Mouse (Mus musculus): ENCODE data around the gene Fnbp1. TPM values are rescaled to one million over a fixed set of nuclear protein-coding genes. Genes with fewer than 3 reads are reported as not detected.

Fnbp1 gene
- polyA plus RNA-seq (2012; rRNA removed; ENCODE audit: low replicate concordance): 21.3 and 28.8 TPM in 2 replicates

DNA sequence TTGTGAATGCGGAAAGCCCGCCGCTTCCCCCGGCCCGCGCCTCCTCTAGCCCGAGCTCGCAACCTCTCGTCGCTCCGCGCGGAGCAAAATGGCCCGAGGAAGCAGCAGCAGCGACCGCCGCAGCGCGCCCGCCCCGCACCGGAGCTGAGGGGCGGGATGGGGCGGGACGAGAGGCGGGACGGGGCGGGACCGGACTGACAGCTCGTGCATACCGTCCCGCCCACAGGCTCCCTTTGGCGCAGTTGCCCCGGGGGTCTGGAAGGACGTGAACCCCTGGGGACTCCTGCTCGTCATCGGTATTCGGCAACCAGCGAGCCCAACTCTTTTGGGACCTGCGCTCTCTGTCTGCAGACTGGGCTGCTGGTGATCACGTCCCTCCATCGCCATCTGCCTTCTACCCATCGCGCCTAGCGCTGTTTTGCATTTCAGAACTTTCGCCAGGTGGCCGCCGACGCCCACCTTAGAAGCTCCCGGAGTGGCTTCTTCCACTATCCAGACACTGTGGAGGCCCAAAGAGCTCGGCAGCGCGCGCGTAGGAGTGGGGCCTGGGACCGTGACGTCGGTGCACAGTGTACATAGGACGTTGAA is at the start of gene Fnbp1:
Gene Fnbp1 (minus strand): TSS at position 142 of the 588 bp plus-strand sequence.

DNA sequence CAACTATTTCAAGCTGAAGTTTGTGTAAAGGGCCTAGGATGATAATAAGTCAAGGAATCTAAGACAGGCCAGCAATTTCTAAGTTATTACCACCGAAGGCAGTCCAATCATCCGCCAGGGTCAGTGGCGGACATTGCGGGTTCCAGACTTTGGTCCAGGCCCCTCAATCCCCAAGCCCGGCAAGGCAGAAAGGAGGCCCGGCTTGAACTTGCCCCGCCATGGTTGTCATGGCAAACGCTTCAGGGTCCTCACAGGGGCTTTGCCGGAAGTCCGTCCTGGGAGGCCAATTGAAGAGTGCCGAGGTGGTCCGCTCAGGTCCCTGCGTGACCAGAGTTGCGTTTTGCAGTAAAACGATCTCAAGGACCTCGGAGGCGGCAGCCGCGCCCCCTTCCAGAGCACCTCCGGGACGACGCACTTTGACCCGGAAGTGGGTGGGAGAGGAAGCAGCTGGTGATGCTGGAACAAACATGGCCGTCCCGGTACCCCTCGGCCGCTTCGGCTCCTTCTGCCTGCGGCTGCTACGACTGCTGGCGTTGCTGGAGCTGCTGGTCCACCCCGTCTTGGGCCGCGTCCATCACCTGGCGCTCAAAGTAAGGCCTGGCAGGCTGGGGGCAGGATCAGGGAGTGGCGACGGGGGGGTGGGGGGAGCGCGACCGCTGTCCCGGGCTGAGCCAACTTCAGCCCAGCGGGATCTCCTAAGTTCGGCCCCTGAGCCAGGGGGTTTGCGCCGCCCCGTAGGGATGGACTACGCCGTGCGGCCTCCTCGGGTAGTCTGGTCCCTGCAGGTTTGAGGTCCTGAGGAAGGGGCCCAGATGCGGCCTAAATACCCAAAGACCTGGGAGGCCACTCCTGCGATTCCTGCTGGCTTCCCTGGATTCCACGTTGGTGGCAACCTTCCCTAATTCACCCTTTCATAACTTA is 10.3 kb upstream of the Fnbp1 start, which contains the start of gene Gpr107:
Gene Gpr107 (plus strand): TSS at position 425 of the 921 bp plus-strand sequence.

DNA sequence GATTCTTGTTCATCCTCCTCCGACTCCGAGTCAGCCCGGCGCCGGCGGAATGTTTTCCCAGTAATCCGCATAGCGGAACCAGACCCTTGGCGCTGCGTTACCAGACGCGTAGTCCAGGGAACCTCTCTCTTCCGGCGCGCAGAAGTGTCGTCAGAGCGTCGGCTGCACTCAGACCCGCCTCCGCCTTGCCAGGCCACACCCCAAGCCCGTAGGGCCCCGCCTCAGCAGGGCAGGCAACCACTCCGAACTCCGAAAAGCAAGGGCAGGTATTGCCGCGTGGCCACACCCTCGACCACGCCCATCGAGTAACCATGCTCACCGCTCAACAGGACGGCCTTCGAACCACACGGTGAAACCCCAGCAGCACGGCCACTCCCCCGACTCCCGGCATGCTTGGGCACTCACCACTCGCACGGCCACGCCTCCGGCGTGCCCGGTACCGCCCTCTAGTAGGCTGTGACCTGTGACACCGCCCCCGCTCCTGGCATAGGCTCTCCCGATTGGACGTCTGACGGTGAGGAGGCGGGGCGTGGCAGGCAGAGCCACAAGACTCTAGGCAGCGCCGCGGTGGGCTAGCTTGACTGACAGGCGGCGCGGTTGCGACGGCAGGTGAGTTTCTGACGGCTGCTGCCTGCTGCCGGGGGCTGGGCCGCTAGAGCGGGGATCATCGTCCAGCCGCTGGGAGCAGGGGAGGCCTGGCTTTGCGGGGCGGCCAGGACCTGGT is 159.9 kb downstream of the Fnbp1 start, which contains the start of the genes BC005624 and Usp20:
Gene BC005624 (minus strand): TSS at position 412 of the 724 bp plus-strand sequence.
Gene Usp20 (plus strand): TSS at position 490 of the 724 bp plus-strand sequence.

Other genes starting within 250 kb of the Fnbp1 start
- 12.7 and 14.5 TPM in 2 replicates for gene Ptges, start 212.1 kb downstream of the Fnbp1 start, polyA plus RNA-seq (2012; rRNA removed; ENCODE audit: low replicate concordance)
- 12.3 and 19.9 TPM in 2 replicates for gene Tor1b, start 189.0 kb downstream of the Fnbp1 start, polyA plus RNA-seq (2012; rRNA removed; ENCODE audit: low replicate concordance)
- gene Tor1a, start 174.1 kb downstream of the Fnbp1 start, polyA plus RNA-seq (2012; rRNA removed; ENCODE audit: low replicate concordance): 66.2 and 88.2 TPM in 2 replicates
- 4.2 and 6.4 TPM in 2 replicates for gene BC005624, start 159.8 kb downstream of the Fnbp1 start, polyA plus RNA-seq (2012; rRNA removed; ENCODE audit: low replicate concordance)
- gene Usp20, start 159.7 kb downstream of the Fnbp1 start, polyA plus RNA-seq (2012; rRNA removed; ENCODE audit: low replicate concordance): 5.2 and 11.9 TPM in 2 replicates
- gene Gpr107, start 10.3 kb upstream of the Fnbp1 start, polyA plus RNA-seq (2012; rRNA removed; ENCODE audit: low replicate concordance): 19.3 and 26.8 TPM in 2 replicates
- gene Ncs1, start 103.8 kb upstream of the Fnbp1 start, polyA plus RNA-seq (2012; rRNA removed; ENCODE audit: low replicate concordance): 1.1 and 1.2 TPM in 2 replicates
- gene Hmcn2, start 172.4 kb upstream of the Fnbp1 start, polyA plus RNA-seq (2012; rRNA removed; ENCODE audit: low replicate concordance): 137 and 167 TPM in 2 replicates